Mouse (Mus musculus) cerebellum, adult 11 months (tissue): Measurements from ENCODE around the gene Sost.

Experiments used
- DNase-seq: peaks from one replicate; pipeline ENCODE4 v3.0.0; 2022

Sost gene

GRCm38 (mm10) chr11:101937108-101937507, 29.7 kb downstream of the Sost start:
- DNase-seq = peak; percentile 17

- DNase-seq = no peak
Measured at GRCm38 (mm10) chr11:101936421-101936820, 30.4 kb downstream of the Sost start.

- no peak for DNase-seq
Measured at GRCm38 (mm10) chr11:101935743-101936142, 31.1 kb downstream of the Sost start.

- DNase-seq = no peak
Measured at GRCm38 (mm10) chr11:101931978-101932377, 34.8 kb downstream of the Sost start.

GRCm38 (mm10) chr11:101928030-101928762, 38.6 kb downstream of the Sost start:
- no peak for DNase-seq

- DNase-seq = no peak
Measured at GRCm38 (mm10) chr11:101926951-101927589, 39.7 kb downstream of the Sost start.

- DNase-seq = no peak
Measured at GRCm38 (mm10) chr11:101925636-101926035, 41.2 kb downstream of the Sost start.

- no peak for DNase-seq
Measured at GRCm38 (mm10) chr11:101924441-101924976, 42.3 kb downstream of the Sost start.

- no peak for DNase-seq
Measured at GRCm38 (mm10) chr11:101923988-101924387, 42.8 kb downstream of the Sost start.

- DNase-seq = peak; percentile 19
Measured at GRCm38 (mm10) chr11:101921361-101921952, 45.4 kb downstream of the Sost start.

GRCm38 (mm10) chr11:101919660-101920059, 47.2 kb downstream of the Sost start:
- peak; percentile 77 for DNase-seq

- DNase-seq = no peak
Measured at GRCm38 (mm10) chr11:101918609-101919008, 48.2 kb downstream of the Sost start.

GRCm38 (mm10) chr11:101916772-101917171, 50.0 kb downstream of the Sost start:
- DNase-seq = no peak

GRCm38 (mm10) chr11:101913591-101913990, 53.2 kb downstream of the Sost start:
- DNase-seq = no peak
